Mouse (Mus musculus) effector memory CD4-positive, alpha-beta T cell, adult 5 months (primary cell): ENCODE measurements around the gene Mettl21c. TPM values are rescaled to one million over a fixed set of nuclear protein-coding genes. Genes with fewer than 3 reads are reported as not detected.

Experiments used
- polyA plus RNA-seq: library from polyadenylated mRNA; unstranded; fragments of 100-300 nt; shearing (Covaris generic); gene quantifications from one replicate; pipeline ENCODE4 v1.2.1, GENCODE M21; 2017

Mettl21c gene
- 0.32 TPM for polyA plus RNA-seq

GRCm38 (mm10) chr1:44019934-44020333 is at the start of gene Mettl21c:
Gene Mettl21c (minus strand): TSS chr1:44020034.

DNA sequence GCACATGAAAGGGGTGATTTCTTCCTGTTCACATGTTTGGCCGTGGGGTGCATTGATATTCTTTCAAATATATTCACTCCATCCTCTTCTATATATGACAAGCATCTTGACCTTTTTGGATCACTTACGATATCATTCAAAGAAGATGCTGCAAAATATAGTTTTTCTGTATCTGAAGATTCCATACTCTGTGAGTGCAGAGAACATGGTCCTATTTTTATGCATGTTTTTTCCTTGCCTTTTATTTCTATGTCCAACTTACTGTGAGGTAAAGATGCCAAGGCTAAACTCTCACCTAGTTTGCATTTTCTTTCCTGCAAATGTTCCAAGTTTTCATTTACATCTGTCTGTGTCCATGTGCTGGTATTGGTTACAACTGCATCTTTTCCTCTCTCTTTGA is 42.0 kb upstream of the Mettl21c start, which contains the start of gene Gm8251:
TSS of gene Gm8251 (minus strand) at position 101 of the 400 bp plus-strand sequence.

Other genes with a start within 250 kb of the Mettl21c start
- 10.4 TPM for gene Uxs1, start 192.2 kb downstream of the Mettl21c start, polyA plus RNA-seq
- 201 TPM for gene Tpp2, start 86.4 kb downstream of the Mettl21c start, polyA plus RNA-seq
- 0.30 TPM for gene Gm8251, start 41.9 kb upstream of the Mettl21c start, polyA plus RNA-seq
- gene Tex30, start 82.4 kb upstream of the Mettl21c start, polyA plus RNA-seq = 94.1 TPM
- gene Kdelc1, start 98.8 kb upstream of the Mettl21c start, polyA plus RNA-seq = 10.9 TPM
- gene Bivm, start 98.9 kb upstream of the Mettl21c start, polyA plus RNA-seq = 7.9 TPM
- gene Ercc5, start 127.7 kb upstream of the Mettl21c start, polyA plus RNA-seq = 24.5 TPM
- not detected for gene Mettl21e, start 198.9 kb upstream of the Mettl21c start, polyA plus RNA-seq